Mouse (Mus musculus): ENCODE data around the gene Ube2e3.

DNA sequence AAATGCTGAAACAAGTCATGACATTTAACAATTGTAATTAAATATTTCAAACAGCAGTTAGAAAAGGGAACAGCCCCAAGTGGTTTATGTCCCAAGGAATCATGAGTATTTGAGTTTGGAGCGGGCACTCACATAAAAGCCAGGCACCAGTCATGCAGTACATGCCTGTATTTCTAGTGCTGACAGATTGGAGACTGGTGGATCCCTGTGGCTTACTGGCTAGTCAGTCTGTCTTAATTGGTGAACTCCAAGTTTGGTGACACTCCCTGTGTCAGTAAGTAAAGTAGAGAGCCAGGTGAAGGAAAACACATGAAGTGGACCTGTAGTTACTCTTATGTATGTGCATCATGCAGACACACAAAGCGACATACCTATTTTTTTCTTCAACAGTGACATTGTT is 27.3 kb downstream of the Ube2e3 start:
- TF ChIP-seq POLR2A (IDR thresholded peaks at IDR 0.05; ENCODE audit: borderline replicate concordance, extremely low read depth, insufficient read depth, insufficient read length, poor library complexity, severe bottlenecking) (no peak), CTCF (IDR thresholded peaks at IDR 0.05; ENCODE audit: borderline replicate concordance, extremely low read depth, insufficient read depth, insufficient read length) (no peak)

Data from brain, embryonic 14.5 days (tissue).